Mouse (Mus musculus) cortical plate, adult 2 months (tissue): Measurements from ENCODE around the gene Apaf1. TPM values are rescaled to one million over a fixed set of nuclear protein-coding genes. Genes with fewer than 3 reads are reported as not detected.

ENCODE experiments used
- H3K27ac ChIP-seq: fragments of 200-500 bp; 2 replicates; pipeline ENCODE4 v1.5.1; 2012; ENCODE audit warnings: low read length, control low read depth, inconsistent platforms; ENCODE audit not compliant: insufficient read depth
- H3K4me1 ChIP-seq: fragments of 200-500 bp; 2 replicates; pipeline ENCODE4 v1.6.1; 2011; ENCODE audit warnings: low read length; ENCODE audit not compliant: control insufficient read depth, insufficient read depth
- H3K4me3 ChIP-seq: fragments of 200-500 bp; 2 replicates; pipeline ENCODE4 v1.5.1; 2011; ENCODE audit warnings: mild to moderate bottlenecking, low read length, control low read depth; ENCODE audit not compliant: insufficient read depth
- CTCF ChIP-seq: fragments of 200-500 bp; IDR thresholded peaks from 2 replicates; pipeline ENCODE4 v1.5.1; 2011; ENCODE audit warnings: mild to moderate bottlenecking, control low read depth, low read length; ENCODE audit not compliant: insufficient read depth; ENCODE audit errors: extremely low read depth
- POLR2A ChIP-seq: fragments of 200-500 bp; IDR thresholded peaks from 2 replicates; pipeline ENCODE4 v1.6.1; 2011; ENCODE audit warnings: mild to moderate bottlenecking, low read length, control low read depth; ENCODE audit not compliant: insufficient read depth; ENCODE audit errors: extremely low read depth
- polyA plus RNA-seq: library from polyadenylated mRNA; depleted of rRNA; stranded (reverse); fragments of >200 nt; gene quantifications from 2 replicates; pipeline ENCODE4 v1.2.3, GENCODE M21; 2012; rRNA removed

Gene Apaf1
- 8.3 and 9.3 TPM in 2 replicates for polyA plus RNA-seq

DNA sequence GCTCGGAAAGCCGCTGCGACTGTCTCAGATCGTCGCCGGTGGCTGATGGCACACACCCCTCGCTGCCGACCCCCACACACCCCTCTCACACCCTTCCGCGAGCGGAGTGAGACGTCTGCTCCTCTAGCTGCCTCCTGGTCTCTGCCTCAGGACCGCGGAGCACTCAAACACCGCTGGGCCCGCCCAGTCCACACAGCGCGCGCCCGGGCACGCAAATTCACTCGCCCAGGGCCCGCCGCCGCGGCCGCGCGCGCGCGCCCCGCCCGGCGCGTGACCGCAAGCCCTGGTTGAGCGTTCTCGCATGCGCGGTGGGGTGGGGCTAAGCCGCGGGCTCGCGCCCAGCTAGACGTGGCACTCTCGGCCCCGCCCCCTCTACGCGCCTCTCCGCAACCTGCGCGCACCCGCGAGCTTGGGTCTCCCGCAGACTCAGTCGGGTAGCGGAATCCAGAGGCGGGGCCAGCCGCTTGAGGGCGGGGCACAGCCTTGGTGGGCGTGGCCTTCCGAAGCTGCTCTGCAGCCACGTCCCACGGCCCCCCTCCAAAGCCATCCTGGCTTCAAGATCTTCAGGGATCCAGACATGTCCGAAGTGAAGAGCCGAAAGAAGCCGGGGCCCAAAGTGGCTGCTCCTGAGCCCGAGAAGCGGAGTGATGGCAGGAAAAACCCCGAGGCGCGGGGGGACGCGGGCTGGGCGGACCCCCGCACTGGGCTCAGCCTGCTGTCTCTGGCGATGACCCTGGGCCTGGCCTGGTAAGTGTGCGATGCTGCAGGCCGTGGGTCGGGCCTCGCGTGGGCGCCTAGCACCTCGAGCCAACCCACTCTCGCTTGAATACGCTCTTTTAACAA, at the start of gene Apaf1, which contains the start of gene Ikbip:
TSS of gene Apaf1 (minus strand) at position 221 of the 843 bp plus-strand sequence.
TSS of gene Ikbip (plus strand) at position 391 of the 843 bp plus-strand sequence.
- no peak for TF ChIP-seq CTCF
- peak; percentile 55; the same call in 1 of the 2 replicates for TF ChIP-seq POLR2A
- Histone ChIP-seq H3K27ac (no peak within 1 kb of the TSS), H3K4me1 (no peaks in the 10 kb centered on the region), H3K4me3 (peak within 1 kb of the TSS; percentile 91)

DNA sequence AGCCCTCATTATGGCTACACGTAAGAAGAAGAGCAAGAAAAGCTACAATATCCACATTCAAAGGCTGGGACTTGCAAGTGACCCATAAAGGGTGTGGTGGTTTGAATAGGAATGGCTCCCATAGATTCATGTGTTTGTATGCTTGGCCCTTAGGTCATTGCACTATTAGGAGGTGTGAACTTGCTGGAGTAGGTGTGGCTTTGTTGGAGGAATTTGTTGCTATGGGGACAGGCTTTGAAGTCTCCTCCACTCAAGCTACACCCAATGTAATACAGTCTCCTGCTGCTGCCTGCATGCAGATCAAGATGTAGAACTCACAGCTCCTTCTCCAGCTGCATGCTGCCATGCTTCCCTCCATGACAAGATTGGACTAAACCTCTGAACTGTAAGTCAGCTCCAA, 49.0 kb upstream of the Apaf1 start:
- Histone ChIP-seq H3K4me1 (no peaks in the 10 kb centered on the region), H3K27ac (no peak overlapping the region), H3K4me3 (no peak overlapping the region)
- TF ChIP-seq CTCF (no peak), POLR2A (no peak)

DNA sequence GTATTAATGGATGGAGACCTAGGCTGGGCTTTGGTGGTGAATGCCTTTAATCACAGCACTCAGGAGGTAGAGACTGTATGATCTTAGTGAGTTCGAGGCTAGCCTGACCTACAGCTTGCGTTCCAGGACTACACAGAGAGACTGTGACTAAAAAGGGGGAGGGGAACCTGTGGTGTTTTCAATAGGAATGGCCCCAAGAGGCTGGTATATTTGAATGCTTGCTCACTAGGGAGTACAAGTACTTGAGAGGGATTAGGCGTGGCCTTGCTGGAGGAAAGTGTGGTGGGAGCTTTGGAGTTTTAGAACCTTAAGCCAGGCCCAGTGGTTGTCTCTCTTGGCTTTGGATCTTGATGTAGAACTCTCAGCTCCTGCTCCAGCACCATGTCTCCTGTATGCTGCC, 48.2 kb upstream of the Apaf1 start:
- Histone ChIP-seq H3K4me1 (no peaks in the 10 kb centered on the region), H3K27ac (no peak overlapping the region), H3K4me3 (no peak overlapping the region)
- TF ChIP-seq CTCF: no peak
- TF ChIP-seq POLR2A: no peak

DNA sequence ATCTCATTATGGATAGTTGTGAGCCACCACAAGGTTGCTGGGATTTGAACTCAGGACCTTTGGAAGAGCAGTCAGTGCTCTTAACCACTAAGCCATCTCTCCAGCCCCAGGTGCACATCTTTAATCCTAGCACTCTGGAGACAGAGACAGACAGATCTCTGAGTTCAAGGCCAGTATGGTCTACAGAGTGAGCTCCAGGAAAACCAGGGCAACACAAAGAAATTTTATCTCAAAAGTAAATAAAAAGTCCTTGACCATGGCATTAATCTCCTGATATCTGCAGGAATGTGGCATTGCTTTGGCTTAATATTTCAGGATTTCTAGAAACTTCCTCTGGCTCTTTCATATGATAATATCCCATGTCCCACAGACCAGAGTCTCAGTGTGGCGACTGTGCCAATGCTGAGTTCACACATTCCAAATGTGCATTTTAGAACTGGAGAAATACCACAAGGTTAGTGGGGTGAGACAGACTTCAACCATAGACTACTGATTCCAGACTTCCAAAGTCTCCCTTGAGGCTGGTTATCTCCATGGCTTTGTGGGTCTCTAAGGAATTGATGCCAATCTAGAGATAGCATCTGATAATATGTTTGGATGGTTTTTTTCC, 46.1 kb upstream of the Apaf1 start:
- TF ChIP-seq POLR2A (no peak), CTCF (no peak)
- Histone ChIP-seq H3K4me1 (no peaks in the 10 kb centered on the region), H3K27ac (no peak overlapping the region)

DNA sequence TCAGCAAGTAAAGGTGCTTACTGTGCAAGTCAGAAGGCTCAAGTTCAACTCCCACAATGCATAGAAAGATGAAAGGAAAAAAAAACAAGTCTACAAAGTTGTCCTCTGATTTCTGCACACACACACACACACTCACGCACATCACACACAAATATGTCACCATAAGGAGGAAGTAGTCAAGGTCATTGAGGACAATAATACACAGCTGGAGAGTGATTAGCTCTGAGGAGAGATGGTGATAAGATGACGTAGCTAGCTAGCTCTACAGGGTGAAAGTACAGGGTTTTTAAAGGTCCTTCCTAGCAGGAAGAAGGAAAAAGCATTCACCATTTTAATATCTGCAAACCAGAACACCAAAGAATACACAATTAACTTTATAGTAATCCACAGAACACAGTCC, 44.8 kb upstream of the Apaf1 start:
- Histone ChIP-seq H3K4me3 (no peak overlapping the region), H3K4me1 (no peaks in the 10 kb centered on the region)

More for the DNA sequence above, 46.1 kb upstream of the Apaf1 start:
- no peak overlapping the region for H3K4me3 ChIP-seq

DNA sequence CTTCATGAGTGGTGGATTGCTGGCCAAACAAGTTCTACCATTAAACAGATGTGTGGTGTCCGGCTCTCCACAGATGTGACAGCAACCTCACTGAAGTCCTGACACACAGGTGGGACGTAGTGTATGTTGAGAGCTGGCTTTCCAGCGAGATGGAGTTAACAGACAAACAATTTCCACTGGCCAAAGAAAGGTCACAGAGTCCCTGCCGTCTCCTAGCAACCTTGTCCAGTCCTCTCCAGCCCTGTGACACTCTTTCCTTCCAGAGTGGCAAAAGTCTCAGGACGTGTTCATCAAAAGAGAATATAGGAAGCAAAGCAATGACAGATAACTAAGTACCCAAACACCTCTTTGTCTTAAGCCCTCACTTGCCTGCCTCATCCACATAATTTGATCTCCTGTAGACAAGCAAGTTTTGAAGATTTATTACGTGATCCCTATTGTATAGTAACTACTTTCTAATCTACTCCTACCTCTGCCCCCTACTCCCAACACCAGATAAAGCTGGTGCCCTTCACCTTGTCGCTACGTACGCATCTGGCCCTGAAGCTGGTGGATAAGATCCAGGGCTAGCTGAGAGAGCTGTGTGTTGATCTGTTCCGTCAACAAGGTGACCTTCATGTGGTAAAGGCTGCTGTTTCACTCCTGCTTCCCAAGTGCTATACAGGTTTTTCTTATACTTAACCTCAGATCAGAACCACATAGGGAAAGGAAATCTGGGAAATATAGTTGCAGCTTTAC, 44.2 kb upstream of the Apaf1 start:
- Histone ChIP-seq H3K27ac (no peak overlapping the region), H3K4me3 (no peak overlapping the region), H3K4me1 (peaks cover 2% of the 10 kb centered on the region; the same call in 1 of the 2 replicates)
- TF ChIP-seq POLR2A (no peak), CTCF (no peak)

More for the DNA sequence above, 44.8 kb upstream of the Apaf1 start:
- TF ChIP-seq CTCF: no peak
- no peak for TF ChIP-seq POLR2A
- no peak overlapping the region for H3K27ac ChIP-seq

DNA sequence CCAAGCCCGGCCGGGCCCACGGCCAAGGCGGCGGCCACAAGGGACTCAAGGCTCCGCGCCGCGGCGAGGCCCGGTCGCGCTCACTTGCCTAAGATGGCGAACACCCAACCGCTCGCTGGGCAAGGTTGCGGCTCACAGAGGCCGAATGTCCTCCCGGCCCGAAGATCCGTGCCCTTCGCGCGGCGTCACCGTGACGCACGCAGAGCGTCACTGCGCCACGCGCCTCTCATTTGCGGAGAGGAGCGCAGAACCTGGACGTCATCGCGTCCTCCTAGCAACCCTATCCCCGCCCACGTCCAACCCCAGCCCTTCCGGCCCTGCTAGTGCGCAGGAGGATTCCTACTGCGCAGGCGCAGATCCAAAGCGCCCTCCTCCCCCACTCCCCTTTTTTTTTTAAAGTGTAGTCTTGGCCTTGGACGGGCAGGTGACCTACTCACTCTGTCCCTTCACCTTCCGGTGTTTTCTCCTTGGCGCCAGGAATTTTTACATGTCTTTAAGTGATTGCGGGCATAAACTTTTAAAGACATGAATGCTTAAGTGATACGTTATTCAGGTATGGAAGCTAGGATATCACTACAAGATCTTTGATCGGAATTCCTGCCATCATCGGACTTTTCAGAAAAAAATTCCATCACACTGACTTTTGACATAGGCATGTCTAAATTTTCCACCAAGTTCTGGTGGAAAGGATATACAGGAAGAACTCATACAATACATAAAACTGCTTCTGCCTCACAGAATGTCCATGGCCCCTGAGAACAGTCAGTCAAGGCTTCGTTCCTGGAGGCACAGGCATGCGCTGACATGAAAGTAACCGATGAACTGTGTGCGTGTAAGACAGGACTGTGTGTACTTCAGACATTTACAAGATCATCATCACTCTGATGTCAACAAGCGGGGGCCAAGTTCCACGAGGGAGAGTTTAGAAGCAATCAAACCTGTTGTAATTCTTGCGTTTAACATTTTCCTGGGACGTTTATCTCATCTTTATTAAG, 41.6 kb upstream of the Apaf1 start, which contains the start of gene Slc25a3:
TSS of gene Slc25a3 (minus strand) at position 232 of the 995 bp plus-strand sequence.
- Histone ChIP-seq H3K27ac (peak within 1 kb of the TSS; percentile 96), H3K4me3 (peak within 1 kb of the TSS; percentile 100), H3K4me1 (peaks cover 4% of the 10 kb centered on the region)
- TF ChIP-seq CTCF (no peak), POLR2A (peak; percentile 99)

DNA sequence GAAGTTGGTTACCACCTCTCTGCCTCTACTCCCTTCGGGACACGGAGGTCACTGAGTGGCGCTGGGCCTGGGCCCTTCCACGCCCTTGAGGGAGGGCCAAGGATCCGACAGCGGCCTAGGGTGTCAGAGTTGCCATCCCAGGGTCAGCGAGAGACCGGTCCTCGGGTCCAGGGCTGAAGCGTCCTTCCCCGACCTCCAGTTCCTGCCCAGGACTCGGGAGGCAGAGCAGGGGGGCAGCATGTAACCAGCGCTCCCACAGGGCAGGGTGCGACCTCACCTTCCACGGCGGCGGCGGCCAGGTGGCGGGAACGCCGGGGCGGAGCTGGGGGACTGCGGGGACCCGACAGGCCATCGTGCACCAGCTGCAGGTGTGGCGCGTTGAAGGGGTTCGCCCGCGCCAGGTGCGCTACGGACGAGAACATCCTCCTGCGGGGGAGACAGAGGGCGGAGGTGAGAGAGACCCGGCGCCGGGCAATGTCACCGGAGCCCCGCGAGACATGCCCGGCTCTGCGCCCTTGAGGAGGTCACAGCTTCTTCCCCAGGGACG, 40.8 kb upstream of the Apaf1 start:
- TF ChIP-seq CTCF: no peak
- no peak for TF ChIP-seq POLR2A
- peak overlapping the region; percentile 100 for H3K4me3 ChIP-seq
- peak overlapping the region; percentile 96 for H3K27ac ChIP-seq
- peaks cover 4% of the 10 kb centered on the region for H3K4me1 ChIP-seq
